Mouse (Mus musculus) heart, postnatal 0 days (tissue): ENCODE measurements around the gene Ptpro.

ENCODE experiments used
- CTCF ChIP-seq: IDR thresholded peaks from 2 replicates; pipeline ENCODE4 v1.5.1; 2016; ENCODE audit warnings: antibody characterized with exemption, control low read depth, low read depth
- EP300 ChIP-seq: IDR thresholded peaks from 2 replicates; pipeline ENCODE4 v1.6.1; 2016; ENCODE audit warnings: antibody characterized with exemption, low read depth

- no peak for TF ChIP-seq CTCF
- TF ChIP-seq EP300: no peak
Observed at GRCm38 (mm10) chr6:137253415-137253814, 1.3 kb downstream of the Ptpro start.
